Mouse (Mus musculus): ENCODE measurements around the gene Alox15.
A peak's percentile ranks its signal among the peaks of the same experiment; 100 is the strongest.
"Not testable (repeated sequence)": the region's sequence is repeated elsewhere in the genome, so short reads cannot be mapped to it uniquely, and the experiment has no call there.

The Alox15 gene

DNA sequence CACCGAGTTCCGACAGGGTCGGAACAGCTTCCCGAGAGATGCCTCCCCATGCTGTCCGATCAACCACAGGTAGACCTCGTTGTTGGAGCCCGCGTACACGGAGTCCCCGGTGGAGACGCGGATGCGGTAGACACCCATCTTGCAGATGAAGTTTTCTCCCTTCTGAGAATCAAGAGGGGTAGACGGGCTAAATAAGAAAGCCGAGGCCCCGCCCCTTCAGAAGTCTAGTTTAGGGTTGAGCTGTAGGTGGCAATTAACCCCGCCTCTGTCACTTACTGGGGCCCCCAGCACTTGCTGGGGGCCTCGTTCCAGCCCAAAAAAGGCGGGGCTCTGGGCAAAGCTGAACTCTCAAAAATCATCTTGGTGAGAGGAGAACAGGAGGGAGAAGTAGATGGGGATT, at the start of gene Alox15:
Gene Alox15, minus strand, starts transcription at position 164 of the 400 bp plus-strand sequence.
- no peak for DNase-seq (ENCODE audit: low read depth, low spot score)

DNA sequence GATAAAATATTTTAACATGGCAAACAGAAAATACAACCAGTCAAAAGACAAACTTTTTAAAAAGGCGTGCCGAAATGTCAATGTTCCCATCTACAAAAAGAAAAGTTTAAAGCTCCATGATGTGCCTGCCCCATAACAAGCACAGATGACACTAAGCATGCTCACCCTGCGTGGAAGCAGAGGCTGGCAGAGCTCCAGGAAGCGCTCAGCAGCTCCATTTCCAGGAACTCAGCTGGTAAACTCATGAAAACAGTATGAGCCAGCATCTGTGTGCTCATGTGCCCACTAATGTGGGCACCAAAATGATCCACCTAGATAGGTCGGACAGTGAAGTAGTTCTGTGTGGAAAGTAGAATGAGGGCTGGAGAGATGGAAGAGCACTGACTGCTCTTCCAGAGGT, 37.6 kb upstream of the Alox15 start:
- DNase-seq (ENCODE audit: low read depth, low spot score), result no peak

DNA sequence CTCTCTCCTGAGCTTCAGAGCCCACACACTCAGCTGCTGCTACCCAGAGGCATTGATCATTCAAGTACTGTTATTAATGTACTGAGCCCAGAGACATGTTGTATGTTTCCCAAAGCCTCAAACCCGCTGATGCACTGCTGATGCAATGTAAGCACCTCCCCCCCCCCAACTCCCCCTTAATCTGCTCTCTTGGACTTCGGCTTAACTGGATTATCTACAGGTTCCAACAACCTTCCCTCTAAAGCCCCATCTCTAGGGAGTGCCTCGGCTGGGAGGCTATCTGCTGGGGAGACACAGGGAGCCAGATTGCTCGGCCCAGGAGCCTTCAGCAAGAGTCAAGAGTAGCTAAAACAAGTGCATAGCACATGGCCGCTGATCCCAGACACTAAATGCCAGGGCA, 35.6 kb upstream of the Alox15 start:
- DNase-seq (ENCODE audit: low read depth, low spot score), result no peak

DNA sequence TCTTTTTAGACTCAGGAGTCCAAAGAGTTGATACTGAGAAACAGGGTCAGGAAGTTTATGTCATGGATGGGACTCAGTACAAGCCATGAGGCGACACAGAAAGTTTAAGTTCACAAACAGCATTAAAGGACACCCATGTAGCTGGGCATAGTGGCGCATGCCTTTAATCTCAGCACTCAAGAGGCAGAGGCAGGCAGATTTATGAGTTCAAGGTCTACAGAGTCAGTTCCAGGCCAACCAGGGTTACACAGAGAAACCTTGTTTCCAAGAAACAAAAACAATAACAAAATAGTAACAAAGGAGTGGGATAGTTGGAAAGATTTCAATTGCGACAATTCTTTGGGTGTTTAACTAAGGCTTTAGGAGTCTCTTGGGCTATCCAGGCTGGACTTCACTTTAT, 32.3 kb upstream of the Alox15 start:
- no peak for DNase-seq (ENCODE audit: low read depth, low spot score)

DNA sequence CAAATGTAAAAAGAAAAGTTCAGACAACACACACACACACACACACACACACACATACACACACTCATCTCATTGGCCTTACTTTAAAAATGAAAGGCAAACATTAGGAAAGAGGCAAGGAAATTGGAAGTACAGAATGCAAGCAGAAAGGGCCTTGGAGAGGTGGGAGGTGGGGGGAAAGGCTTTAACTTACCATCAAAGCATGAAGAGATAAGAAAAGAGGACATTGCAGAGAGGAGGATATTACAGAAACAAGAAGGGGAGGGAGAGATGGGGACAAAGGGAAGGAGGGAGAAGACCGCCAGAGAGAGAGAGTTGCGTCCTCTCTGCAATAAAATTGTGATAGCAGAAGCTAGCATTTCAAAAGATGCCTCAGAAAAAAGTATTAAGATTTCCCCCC, 29.5 kb upstream of the Alox15 start:
- DNase-seq (ENCODE audit: low read depth, low spot score), result no peak

DNA sequence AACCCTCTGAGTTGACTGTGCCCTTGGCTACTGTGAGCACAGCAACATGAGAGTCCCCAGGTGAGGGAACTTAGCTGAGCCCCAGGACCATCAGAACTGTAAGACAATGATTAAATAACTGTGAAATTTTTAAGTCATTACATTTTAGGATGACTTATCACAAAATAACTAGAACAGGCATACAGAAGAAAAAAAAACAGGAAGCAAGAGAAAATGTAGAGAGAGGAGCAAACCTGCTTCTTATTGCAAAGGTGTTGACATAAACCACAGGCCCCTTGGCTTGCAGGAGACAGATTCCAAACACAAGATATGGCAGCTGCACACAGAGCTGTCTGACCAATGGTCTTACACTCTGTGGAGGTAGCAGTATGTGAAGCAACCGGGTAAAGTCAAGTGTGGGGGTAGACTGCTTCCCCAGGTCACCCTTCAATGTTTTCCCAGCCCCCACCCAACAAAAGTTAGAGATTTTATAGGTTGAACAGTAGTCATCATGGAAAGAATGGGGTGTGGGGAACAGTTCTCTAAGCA, 28.7 kb upstream of the Alox15 start:
- no peak for DNase-seq (ENCODE audit: low read depth, low spot score)

DNA sequence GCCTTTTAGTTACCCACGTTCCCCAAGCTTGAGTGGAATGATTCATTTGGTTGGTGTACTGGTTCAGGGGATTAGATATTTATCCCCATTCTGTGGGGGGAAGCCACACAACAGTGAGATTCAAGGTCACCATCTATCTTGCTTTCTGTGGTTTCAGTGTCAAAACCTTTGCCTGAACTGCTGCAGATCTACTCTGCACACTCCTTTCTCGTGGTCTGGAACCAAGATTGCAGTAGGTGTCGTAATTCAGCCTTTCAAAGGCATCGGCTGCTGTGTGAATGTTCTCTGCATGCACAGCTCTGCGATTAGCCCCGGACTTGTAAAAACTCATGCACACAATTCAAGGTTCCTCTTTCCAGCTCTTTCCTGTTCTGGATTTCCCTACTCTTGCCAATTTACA, 24.2 kb upstream of the Alox15 start:
- no peak for DNase-seq (ENCODE audit: low read depth, low spot score)

DNA sequence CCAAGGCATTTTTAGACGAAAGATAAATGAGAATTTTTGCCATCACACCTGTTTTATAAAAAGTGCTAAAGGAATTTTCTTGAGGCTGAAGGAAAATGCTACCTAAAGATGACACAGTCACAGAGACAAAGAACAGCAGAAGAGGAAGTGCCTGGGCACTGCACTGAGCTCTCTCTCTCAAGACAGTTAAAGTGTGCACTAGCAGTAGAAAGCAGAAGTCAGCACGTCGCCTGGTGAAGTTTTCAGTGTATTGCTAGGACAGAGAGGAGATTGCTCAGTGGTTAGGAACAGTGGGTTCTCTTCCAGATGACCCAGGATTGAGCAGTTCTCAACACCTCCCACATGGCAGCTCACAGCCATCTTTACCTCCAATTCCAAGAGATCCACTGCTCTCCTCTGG, 22.5 kb upstream of the Alox15 start:
- no peak for DNase-seq (ENCODE audit: low read depth, low spot score)

DNA sequence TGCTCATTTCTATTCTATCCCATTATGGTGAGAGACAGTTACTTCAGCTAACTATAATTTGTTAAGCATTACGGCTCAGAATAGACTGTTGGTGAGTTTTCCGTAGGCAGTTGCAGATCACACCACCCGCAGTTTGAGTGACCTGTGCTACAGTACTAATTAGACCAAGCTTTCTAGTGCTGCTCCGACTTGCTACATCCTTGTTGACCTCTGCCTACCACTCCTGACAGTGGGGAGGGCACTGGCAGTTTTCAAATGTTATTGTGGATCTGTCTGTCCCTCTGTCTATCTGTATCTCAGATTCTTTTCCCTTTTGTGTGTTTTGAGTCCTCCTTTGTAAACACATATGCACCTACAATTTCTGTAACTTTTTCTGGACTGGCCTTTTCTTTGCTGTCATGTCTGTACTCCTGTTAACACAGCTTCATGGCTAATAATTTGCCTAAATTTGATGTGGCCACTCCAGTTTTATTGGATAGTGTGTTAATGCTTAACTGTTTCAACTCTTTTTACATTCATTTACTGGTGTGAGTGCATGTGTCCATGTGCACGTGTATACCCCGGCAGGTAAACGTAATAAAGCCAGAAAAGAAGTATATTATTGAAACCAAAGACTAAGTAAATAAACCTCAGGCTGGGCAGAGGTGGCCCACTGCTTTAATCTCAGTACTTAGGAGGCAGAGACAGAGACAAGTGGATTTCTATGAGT, 21.2 kb upstream of the Alox15 start:
- no peak for DNase-seq (ENCODE audit: low read depth, low spot score)

DNA sequence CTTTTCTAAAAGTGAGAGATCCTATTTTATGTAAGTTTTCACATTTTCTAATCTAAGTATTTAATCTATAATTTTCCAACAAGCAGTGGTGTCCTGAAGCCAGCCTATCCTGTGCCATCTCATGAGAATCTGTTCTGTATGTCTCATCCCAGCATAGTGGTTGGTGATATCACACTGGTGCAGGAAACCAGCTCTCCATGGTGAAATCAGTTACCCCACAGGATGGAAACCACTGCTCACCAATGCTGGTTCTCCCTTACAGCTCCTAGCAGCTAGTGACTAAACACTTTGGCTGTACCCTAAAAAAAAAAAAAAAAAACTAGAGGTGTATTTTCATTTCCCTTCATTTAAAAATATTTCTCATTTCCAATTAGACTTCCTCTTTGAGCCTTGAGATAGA, 20.6 kb upstream of the Alox15 start:
- no peak for DNase-seq (ENCODE audit: low read depth, low spot score)

DNA sequence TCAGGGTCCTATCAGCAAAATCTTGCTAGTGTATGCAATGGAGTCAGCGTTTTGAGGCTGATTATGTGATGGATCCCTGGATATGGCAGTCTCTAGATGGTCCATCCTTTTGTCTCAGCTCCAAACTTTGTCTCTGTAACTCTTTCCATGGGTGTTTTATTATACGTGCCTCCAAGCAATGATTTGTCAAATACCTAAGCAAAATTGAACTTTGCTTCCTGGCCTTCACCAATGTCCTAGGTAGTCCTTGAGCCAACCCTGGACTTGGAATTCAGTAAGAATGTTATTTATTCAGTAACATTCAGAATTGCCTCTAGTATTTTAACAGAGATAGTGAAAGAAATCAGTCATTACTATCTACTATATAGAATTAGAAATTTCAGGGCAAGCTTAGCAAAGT, 16.8 kb upstream of the Alox15 start:
- DNase-seq (ENCODE audit: low read depth, low spot score), result not testable (repeated sequence)

DNA sequence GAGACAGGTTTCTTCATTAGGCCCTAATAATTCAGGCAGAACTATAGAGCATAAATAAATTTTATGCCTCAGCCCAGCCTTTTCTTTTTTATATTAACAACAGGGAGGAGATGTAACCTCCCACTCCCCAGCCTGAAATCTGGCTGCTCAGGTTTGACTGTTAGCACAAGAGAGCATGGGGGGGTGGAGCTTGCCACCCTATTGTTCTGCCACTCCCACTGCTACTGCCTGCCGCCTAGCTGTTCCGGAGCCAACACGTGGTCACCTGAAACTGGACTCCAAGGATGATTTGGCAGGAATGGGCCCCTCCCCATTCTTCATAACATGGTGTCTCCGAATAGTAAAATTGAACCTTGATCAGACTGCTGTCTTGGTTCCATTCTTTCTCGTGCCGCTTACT, 15.9 kb upstream of the Alox15 start:
- not testable (repeated sequence) for DNase-seq (ENCODE audit: low read depth, low spot score)

DNA sequence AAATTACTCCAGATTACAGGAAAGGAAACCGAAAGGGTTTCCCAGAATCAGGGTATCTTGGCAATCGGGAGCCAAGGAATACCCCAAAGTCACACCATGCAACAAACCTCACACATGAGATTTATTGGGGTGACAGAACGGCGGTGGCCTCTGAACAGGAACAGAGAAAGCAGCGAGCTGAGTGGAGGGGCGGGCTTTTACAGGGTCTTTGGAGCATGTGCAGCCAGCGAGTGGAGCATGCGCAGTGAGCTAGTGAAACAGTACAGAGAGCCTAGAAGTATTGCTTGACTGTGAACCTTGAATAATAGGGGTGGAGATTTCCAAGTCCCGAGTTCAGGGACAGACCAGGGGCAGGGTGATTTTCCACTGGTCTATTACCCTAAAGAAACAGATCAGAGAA, 3.2 kb downstream of the Alox15 start:
- no peak for DNase-seq (ENCODE audit: low read depth, low spot score)

DNA sequence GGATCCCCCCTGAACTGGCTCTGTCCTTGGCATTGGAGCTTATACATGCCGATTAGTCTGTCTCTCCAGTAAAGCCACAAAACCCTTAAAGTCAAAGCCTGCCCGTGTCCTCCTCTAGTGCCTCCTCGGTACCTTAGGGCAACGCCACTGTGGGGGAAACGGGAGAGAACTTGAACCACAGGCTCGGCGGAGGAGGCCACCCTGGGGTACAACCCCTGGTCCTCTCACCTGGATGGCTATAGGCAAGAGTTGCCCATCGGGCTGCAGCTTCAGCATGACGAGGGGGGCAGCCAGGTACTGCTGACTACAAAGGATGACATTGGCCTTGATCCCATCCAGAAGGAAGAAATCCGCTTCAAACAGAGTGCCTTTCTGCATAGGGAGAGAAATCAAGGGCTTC, 4.0 kb downstream of the Alox15 start:
- no peak for DNase-seq (ENCODE audit: low read depth, low spot score)

DNA sequence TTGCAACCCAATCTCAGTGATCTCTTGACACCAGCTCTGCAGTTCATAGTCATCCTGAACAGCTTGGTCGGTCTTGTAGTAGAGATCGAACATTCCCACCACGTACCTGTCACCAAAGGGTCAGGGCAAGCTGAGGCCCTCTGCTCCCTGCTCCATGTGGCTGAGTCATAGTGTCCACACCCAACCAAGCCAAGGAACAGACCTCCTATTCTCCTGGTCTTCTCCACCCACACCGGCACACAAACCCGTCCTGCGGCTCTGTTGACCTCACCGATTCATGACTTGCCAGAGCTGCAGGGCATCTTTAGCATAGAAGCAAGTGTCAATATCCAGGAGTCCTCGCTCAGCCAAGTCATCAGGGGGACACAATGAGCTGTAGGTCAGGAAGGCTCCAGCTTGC, 6.3 kb downstream of the Alox15 start:
- no peak for DNase-seq (ENCODE audit: low read depth, low spot score)

DNA sequence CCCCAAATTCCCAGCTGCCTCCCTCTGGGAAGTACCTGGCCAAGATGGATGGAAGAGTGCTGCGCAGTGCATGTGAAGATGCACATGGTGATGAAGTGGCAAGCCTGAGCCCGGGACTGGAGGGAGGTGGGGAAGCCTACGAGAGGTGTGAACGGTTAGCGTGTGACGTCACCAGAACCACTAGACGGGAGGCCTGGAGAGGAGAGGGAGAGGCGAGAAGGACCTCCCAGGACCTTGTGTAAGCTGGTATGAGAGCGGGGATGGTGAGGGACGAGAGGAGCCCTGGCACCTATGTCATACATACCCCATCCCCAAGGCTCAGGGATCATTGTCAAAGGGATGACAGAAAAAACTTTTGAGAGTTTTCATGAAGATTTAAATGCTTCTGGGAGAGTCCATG, 6.8 kb downstream of the Alox15 start:
- DNase-seq (ENCODE audit: low read depth, low spot score), result no peak

DNA sequence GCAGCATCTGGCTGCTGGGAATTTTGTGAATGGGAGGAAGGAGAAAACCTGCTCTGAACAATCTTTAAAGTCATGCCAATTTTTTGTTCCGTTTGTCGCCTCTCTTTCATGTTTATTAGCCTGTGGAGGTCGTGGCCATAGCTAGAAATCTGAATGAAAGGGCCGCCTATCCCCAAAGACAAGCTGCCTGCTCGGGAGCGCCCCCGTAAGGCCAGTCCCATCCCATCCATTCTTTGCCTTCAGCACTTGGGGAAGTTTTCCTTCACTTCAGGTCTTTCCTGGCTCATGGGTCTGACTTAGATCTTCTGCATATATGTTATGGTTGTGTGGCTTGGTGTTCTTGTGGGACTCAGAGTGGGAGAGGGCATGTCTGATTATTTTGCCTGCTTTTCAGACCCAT, 12.3 kb downstream of the Alox15 start:
- no peak for DNase-seq (ENCODE audit: low read depth, low spot score)

DNA sequence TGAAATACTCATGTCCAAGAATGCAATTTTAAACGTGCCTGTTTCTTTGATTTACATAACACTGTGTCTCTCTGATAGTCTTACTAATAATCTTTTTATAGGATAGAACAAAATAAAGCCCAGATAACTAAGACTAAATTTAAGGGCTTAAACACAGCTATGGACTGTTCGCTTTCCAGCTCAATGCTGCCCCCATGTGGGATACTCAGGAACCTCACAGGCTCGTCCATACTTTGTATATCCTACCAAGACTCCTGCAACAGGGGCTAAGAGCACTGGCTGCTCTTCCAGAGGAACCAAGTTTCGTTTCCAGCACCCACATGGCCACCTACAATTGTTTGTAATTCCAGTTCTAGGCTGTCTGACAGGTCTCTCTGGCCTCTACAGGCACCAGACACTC, 17.4 kb downstream of the Alox15 start:
- DNase-seq (ENCODE audit: low read depth, low spot score), result no peak

DNA sequence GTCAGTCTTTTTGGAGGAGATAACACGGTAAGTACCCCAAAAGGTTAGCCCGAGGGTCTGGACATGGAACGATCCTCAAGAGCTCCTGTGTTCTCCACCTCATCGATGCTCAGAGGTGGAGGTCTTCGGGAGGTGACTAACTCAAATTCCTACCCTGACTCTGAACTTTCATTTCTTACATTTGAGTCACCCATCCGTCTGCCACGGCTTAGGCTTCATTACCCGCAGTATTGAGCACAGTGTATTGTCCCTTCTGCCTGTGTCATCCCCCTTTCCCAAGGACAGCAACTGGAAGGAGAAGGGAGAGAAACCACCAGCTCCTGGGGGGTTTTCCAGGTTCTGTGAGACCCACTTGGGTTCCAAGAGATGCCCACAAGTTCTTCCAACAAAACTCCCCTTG, 27.1 kb downstream of the Alox15 start:
- DNase-seq (ENCODE audit: low read depth, low spot score), result no peak

DNA sequence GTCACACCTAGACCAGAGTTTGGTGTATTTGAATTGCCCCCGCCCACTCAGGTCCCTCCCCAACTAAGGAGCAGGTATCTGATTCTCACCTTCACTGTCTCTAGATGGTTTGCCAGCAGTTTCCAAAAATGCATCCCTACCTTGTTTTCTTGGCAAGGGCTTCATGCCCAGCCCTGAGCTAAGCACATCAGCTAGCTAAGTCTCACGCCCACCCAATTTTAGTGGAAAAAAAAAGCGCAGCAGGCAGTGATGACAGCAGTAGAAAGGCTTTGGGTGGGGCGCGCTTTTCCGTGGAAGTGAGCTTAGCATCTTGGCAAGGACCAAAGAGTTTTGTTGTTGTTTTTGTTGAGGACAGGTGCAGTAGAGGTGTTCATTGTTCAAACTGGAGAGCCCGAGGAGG, 29.3 kb downstream of the Alox15 start, which contains the start of gene Alox12e:
Gene Alox12e, minus strand, starts transcription at position 101 of the 400 bp plus-strand sequence.
- DNase-seq (ENCODE audit: low read depth, low spot score), result no peak

DNA sequence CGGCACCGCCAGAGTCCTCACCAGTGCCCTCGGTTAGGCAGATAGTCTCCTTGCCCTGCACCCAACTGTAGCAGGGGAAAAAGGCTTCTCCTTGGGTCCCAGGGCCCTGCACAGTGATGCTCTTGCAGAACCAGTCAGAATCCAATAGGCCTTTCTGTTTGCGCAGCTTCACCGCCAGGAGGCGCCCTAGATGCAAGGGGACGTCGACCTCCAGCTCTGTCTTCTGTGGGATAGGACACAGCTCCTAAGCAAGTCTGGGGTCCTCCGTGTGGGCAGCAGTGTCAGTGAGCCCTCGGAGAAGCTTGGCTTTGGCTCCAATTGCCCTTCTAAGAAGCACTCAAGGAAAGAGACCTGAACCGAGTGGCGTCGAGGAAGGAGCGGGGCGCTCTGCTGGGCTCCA, 30.2 kb downstream of the Alox15 start:
- DNase-seq (ENCODE audit: low read depth, low spot score), result no peak

DNA sequence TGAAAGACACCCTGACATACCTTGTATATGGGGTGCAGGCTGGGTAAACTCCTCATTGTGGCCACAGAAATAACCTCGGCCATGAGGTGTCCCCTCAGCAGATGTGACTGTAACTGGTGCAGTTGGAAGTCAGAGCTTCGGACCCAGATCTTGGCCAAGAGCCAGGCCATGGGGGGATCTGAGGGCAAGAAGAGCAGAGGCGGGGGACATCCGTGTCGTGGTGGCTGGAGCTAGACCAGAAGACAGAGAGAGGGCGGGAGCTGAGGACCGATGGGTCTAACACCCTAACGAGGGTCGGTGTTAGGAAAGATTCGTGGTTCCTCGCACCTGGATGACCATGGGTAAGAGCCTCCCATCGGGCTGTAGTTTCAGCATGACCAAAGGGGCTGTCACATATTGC, 32.2 kb downstream of the Alox15 start:
- no peak for DNase-seq (ENCODE audit: low read depth, low spot score)

DNA sequence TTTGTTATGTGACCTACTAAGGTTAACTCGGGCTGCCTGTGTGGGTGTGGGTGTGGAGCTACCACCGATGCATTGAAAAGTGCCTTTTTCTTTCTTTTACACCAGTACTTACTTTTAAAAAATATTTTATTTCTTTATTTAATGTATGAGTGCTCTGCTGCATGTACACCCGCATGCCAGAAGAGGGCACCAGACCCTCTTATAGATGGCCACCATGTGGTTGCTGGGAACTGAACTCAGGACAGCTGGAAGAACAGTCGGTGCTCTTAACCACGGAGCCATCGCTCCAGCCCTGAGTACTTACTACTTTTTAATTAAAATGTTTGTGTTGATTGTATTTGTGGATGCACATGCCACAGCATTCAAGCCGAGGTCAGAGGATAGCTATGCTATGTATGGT, 38.0 kb downstream of the Alox15 start:
- DNase-seq (ENCODE audit: low read depth, low spot score), result no peak

DNA sequence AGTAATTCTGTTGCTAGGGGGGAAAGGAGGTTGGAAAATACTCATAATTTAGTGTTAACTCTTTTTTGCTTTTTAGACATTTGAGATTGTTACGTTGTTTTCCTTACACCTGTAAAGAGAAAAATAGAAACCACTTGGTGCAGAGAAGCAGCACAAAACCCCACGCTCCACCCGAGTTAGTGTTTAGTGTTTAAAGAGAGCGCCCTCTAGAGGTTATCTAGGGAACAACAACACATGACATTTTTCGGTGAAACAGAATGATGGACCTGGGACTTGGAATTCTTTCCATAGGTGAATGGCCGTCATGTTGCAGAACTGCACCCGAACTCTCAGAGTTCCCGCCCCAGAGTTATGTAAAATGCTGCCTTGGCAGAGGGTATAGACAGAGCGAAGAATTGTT, 42.5 kb downstream of the Alox15 start:
- peak; percentile 36 for DNase-seq (ENCODE audit: low read depth, low spot score)

Measured in skeletal muscle tissue, adult 2 months (tissue).